Mouse (Mus musculus) heart, adult 2 months (tissue): ENCODE results near the gene Gm3278.
"Not testable (repeated sequence)": the region's sequence is repeated elsewhere in the genome, so short reads cannot be mapped to it uniquely, and the experiment has no call there.

Experiments
- CTCF ChIP-seq: fragments of 200-600 bp; IDR thresholded peaks from 2 replicates; pipeline ENCODE4 v1.8.1; 2022; ENCODE audit warnings: antibody characterized with exemption, mild to moderate bottlenecking, moderate library complexity
- EP300 ChIP-seq: fragments of 200-500 bp; IDR thresholded peaks from 2 replicates; pipeline ENCODE4 v1.6.1; 2011; ENCODE audit warnings: low read depth, low read length, control low read depth; ENCODE audit not compliant: insufficient read depth
- POLR2A ChIP-seq: fragments of 200-500 bp; IDR thresholded peaks from 2 replicates; pipeline ENCODE4 v1.6.1; 2011; ENCODE audit warnings: mild to moderate bottlenecking, low read depth, low read length, control low read depth; ENCODE audit not compliant: insufficient read depth

- not testable (repeated sequence) for TF ChIP-seq CTCF, POLR2A, EP300
Observed at GRCm38 (mm10) chr14:4892116-4892515, at the start of gene Gm3278.
